Mouse (Mus musculus) WW6 (cell line): ENCODE results near the gene 4933402D24Rik.

Experiments
- DNase-seq: peaks from one replicate; pipeline ENCODE4 v3.0.0-alpha.2; 2013; ENCODE audit warnings: low read depth, low spot score

4933402D24Rik gene

GRCm38 (mm10) chr1:63769167-63769566 lies at the start of gene 4933402D24Rik:
Gene 4933402D24Rik, minus strand, starts transcription at chr1:63769267.
- no peak for DNase-seq

GRCm38 (mm10) chr1:63808584-63808983 lies 39.5 kb upstream of the 4933402D24Rik start:
- no peak for DNase-seq

GRCm38 (mm10) chr1:63805095-63805494 lies 36.0 kb upstream of the 4933402D24Rik start:
- DNase-seq: no peak

GRCm38 (mm10) chr1:63794326-63794725 lies 25.3 kb upstream of the 4933402D24Rik start:
- no peak for DNase-seq

- no peak for DNase-seq
Observed at GRCm38 (mm10) chr1:63776902-63777630, 8.0 kb upstream of the 4933402D24Rik start.

GRCm38 (mm10) chr1:63776396-63776795 lies 7.3 kb upstream of the 4933402D24Rik start:
- DNase-seq: no peak

GRCm38 (mm10) chr1:63770309-63770708 lies 1.2 kb upstream of the 4933402D24Rik start:
- DNase-seq: no peak

- no peak for DNase-seq
Observed at GRCm38 (mm10) chr1:63768112-63768511, 955 bp downstream of the 4933402D24Rik start.

- DNase-seq: no peak
Observed at GRCm38 (mm10) chr1:63764395-63764794, 4.7 kb downstream of the 4933402D24Rik start.

- DNase-seq: no peak
Observed at GRCm38 (mm10) chr1:63763881-63764386, 5.1 kb downstream of the 4933402D24Rik start.

- DNase-seq: no peak
Observed at GRCm38 (mm10) chr1:63763212-63763694, 5.8 kb downstream of the 4933402D24Rik start.

- DNase-seq: no peak
Observed at GRCm38 (mm10) chr1:63756005-63756404, 13.1 kb downstream of the 4933402D24Rik start.

- peak; percentile 80 for DNase-seq
Observed at GRCm38 (mm10) chr1:63730240-63730771, 38.8 kb downstream of the 4933402D24Rik start, which contains the start of the genes Mdh1b and Fastkd2. Gene Mdh1b, minus strand, starts transcription at chr1:63730318. Gene Fastkd2, plus strand, starts transcription at chr1:63730614.

GRCm38 (mm10) chr1:63729796-63730195 lies 39.3 kb downstream of the 4933402D24Rik start:
- no peak for DNase-seq

GRCm38 (mm10) chr1:63720161-63720560 lies 48.9 kb downstream of the 4933402D24Rik start:
- DNase-seq: no peak

GRCm38 (mm10) chr1:63708876-63709275 lies 60.2 kb downstream of the 4933402D24Rik start:
- DNase-seq: no peak

GRCm38 (mm10) chr1:63705733-63706132 lies 63.3 kb downstream of the 4933402D24Rik start:
- no peak for DNase-seq
